Mouse (Mus musculus): Measurements from ENCODE around the gene Kif15.

GRCm38 (mm10) chr9:123021636-123022379, 71.0 kb downstream of the Kif15 start:
- TF ChIP-seq CTCF (IDR thresholded peaks at IDR 0.05; ENCODE audit: control insufficient read depth, insufficient read depth, insufficient replicate concordance, low read depth, low read length) = no peak
- TF ChIP-seq POLR2A (IDR thresholded peaks at IDR 0.05; ENCODE audit: control insufficient read depth, low read depth, low read length) = no peak
